Mouse (Mus musculus) E14TG2a.4 (cell line): ENCODE measurements around the gene Rasgef1b.

Experiments
- CTCF ChIP-seq: conservative IDR thresholded peaks from 2 replicates; pipeline ENCODE4 v1.5.1; 2014; ENCODE audit warnings: low read length
- NANOG ChIP-seq: IDR thresholded peaks from 2 replicates; pipeline ENCODE4 v1.6.1; 2014; ENCODE audit warnings: borderline replicate concordance, low read length, mixed read lengths
- POU5F1 ChIP-seq: IDR thresholded peaks from 2 replicates; pipeline ENCODE4 v1.6.1; 2014; ENCODE audit warnings: low read length, borderline replicate concordance

- TF ChIP-seq CTCF (no peak), POU5F1 (no peak), NANOG (no peak)
Observed at GRCm38 (mm10) chr5:99402784-99403183, 326.1 kb downstream of the Rasgef1b start.
